Mouse (Mus musculus) left cerebral cortex, postnatal 36 days (tissue): ENCODE data around the gene 9030025P20Rik. TPM values are rescaled to one million over a fixed set of nuclear protein-coding genes. Genes with fewer than 3 reads are reported as not detected.

Experiments used
- total RNA-seq, 2 experiments: library from RNA; stranded (reverse); gene quantifications; 2 replicates each; pipeline ENCODE4 v1.2.3; 2021

The 9030025P20Rik gene
- total RNA-seq, 2 experiments from 2014 or later = 3.9 to 6.3 TPM

Other genes with a start within 250 kb of the 9030025P20Rik start
- 1 to 10 TPM; 3.4 to 4.4 TPM for gene Wdr27, start 35.3 kb upstream of the 9030025P20Rik start, total RNA-seq
- 10 to 100 TPM; 16.0 to 18.1 TPM for gene 1600012H06Rik, start 35.3 kb upstream of the 9030025P20Rik start, total RNA-seq
- gene Phf10, start 17.2 kb upstream of the 9030025P20Rik start, total RNA-seq = 10 to 100 TPM; 54.3 to 67.8 TPM
- gene Gm3417, start 322 bp downstream of the 9030025P20Rik start, total RNA-seq = not detected
- 1 to 10 TPM; 3.4 to 6.3 TPM for gene Gm3435, start 31.7 kb downstream of the 9030025P20Rik start, total RNA-seq
- 10 to 100 TPM; 30.1 to 60.5 TPM for gene Ermard, start 62.7 kb downstream of the 9030025P20Rik start, total RNA-seq
- 1 to 10 TPM in 1 of 2 experiments, under 1 TPM in 1; 0.54 to 1.9 TPM for gene Tcte3, start 63.0 kb downstream of the 9030025P20Rik start, total RNA-seq
- 10 to 100 TPM in 1 of 2 experiments, 1 to 10 TPM in 1; 4.7 to 10.7 TPM for gene Gm3448, start 63.1 kb downstream of the 9030025P20Rik start, total RNA-seq